Mouse (Mus musculus) heart, embryonic 15.5 days (tissue): ENCODE measurements around the gene Akt1s1. TPM values are rescaled to one million over a fixed set of nuclear protein-coding genes. Genes with fewer than 3 reads are reported as not detected.

Experiments
- ATAC-seq: fragments of 200-750 bp; cut with Nextera tagmentation; replicated peaks from 2 replicates; pipeline ENCODE4 v1.8.0; 2017; ENCODE audit warnings: low read depth, moderate TSS enrichment; ENCODE audit not compliant: insufficient number of reproducible peaks, insufficient read depth, low FRiP score
- H3K27ac ChIP-seq: fragments of 300-500 bp; sonication (generic); 2 replicates; pipeline ENCODE4 v1.5.1; 2015; ENCODE audit warnings: mild to moderate bottlenecking, inconsistent platforms
- H3K27me3 ChIP-seq: fragments of 300-500 bp; sonication (generic); 2 replicates; pipeline ENCODE4 v1.6.1; 2015; ENCODE audit warnings: inconsistent platforms
- H3K36me3 ChIP-seq: fragments of 300-500 bp; sonication (generic); 2 replicates; pipeline ENCODE4 v1.6.1; 2015; ENCODE audit warnings: mild to moderate bottlenecking, inconsistent platforms
- H3K4me1 ChIP-seq: fragments of 300-500 bp; sonication (generic); replicated peaks from 2 replicates; pipeline ENCODE4 v1.6.1; 2015; ENCODE audit warnings: inconsistent platforms
- H3K4me2 ChIP-seq: fragments of 300-500 bp; sonication (generic); 2 replicates; pipeline ENCODE4 v1.6.1; 2015; ENCODE audit warnings: inconsistent platforms, mild to moderate bottlenecking, moderate library complexity
- H3K4me3 ChIP-seq: fragments of 300-500 bp; sonication (generic); 2 replicates; pipeline ENCODE4 v1.5.1; 2015; ENCODE audit warnings: mild to moderate bottlenecking, inconsistent platforms
- H3K9ac ChIP-seq: fragments of 300-500 bp; sonication (generic); 2 replicates; pipeline ENCODE4 v1.6.1; 2015; ENCODE audit warnings: mild to moderate bottlenecking, inconsistent platforms
- H3K9me3 ChIP-seq: fragments of 300-500 bp; sonication (generic); replicated peaks from 2 replicates; pipeline ENCODE4 v1.6.1; 2016; ENCODE audit warnings: inconsistent platforms
- WGBS: fragments of 180-500 bp; shearing (Covaris S2); methylation state at CpG from one replicate; pipeline ENCODE4 v1.1.7; 2015; ENCODE audit warnings: mixed read lengths; 5-methylcytosine and 5-hydroxymethylcytosine counted together
- polyA plus RNA-seq: library from polyadenylated mRNA; unstranded; fragments of >200 nt; fragmentation: Nextera tagmentation; extraction: Ambion mirVana; gene quantifications from 2 replicates; pipeline ENCODE4 v1.2.1, GENCODE M21; 2015

The Akt1s1 gene
- polyA plus RNA-seq, 1 experiment from 2014 or later = 91.7 TPM

- 65% methylated on average over 24 of the region's 24 CpGs for WGBS
- H3K9me3 ChIP-seq = no peaks in the 10 kb centered on the region
- peak overlapping the region; percentile 27 for H3K9ac ChIP-seq
- H3K4me3 ChIP-seq = 0 out of 2 replicates have a peak overlapping the region, but pooled peaks have one; percentile 0
- peak overlapping the region; percentile 100 for H3K27ac ChIP-seq
- peak overlapping the region; percentile 87 for H3K4me2 ChIP-seq
- ATAC-seq = no peak
- peaks cover 70% of the 10 kb centered on the region for H3K4me1 ChIP-seq
- peaks cover 35% of the 10 kb centered on the region for H3K36me3 ChIP-seq
- H3K27me3 ChIP-seq = no peaks in the 10 kb centered on the region
Measured at GRCm38 (mm10) chr7:44864595-44865542, 16.1 kb downstream of the Akt1s1 start.

- Histone ChIP-seq H3K9ac (peak overlapping the region; percentile 34), H3K27me3 (no peaks in the 10 kb centered on the region), H3K9me3 (no peaks in the 10 kb centered on the region), H3K27ac (peak overlapping the region; percentile 100), H3K36me3 (peaks cover 35% of the 10 kb centered on the region), H3K4me2 (peak overlapping the region; percentile 87), H3K4me1 (peaks cover 67% of the 10 kb centered on the region), H3K4me3 (peak overlapping the region; percentile 97)
- WGBS = 28% methylated on average over 15 of the region's 15 CpGs
- ATAC-seq = peak; percentile 21
Measured at GRCm38 (mm10) chr7:44866276-44867009, 17.7 kb downstream of the Akt1s1 start.

- WGBS = 62% methylated on average over 19 of the region's 19 CpGs
- H3K36me3 ChIP-seq = peaks cover 31% of the 10 kb centered on the region
- no peaks in the 10 kb centered on the region for H3K9me3 ChIP-seq
- H3K4me1 ChIP-seq = peaks cover 65% of the 10 kb centered on the region
- no peak for ATAC-seq
- peak overlapping the region; percentile 43 for H3K9ac ChIP-seq
- H3K4me2 ChIP-seq = peak overlapping the region; percentile 87
- H3K27me3 ChIP-seq = no peaks in the 10 kb centered on the region
- H3K27ac ChIP-seq = peak overlapping the region; percentile 100
- peak overlapping the region; percentile 97 for H3K4me3 ChIP-seq
Measured at GRCm38 (mm10) chr7:44867010-44867702, 18.4 kb downstream of the Akt1s1 start.

- Histone ChIP-seq H3K4me2 (peak overlapping the region; percentile 87), H3K4me1 (peaks cover 72% of the 10 kb centered on the region), H3K27me3 (no peaks in the 10 kb centered on the region), H3K9me3 (no peaks in the 10 kb centered on the region), H3K4me3 (peak overlapping the region; percentile 97), H3K9ac (peak overlapping the region; percentile 100), H3K27ac (peak overlapping the region; percentile 100), H3K36me3 (peaks cover 24% of the 10 kb centered on the region)
- ATAC-seq = no peak
- WGBS = 35% methylated on average over 9 of the region's 9 CpGs
Measured at GRCm38 (mm10) chr7:44867802-44868201, 19.0 kb downstream of the Akt1s1 start.

- ATAC-seq = no peak
- Histone ChIP-seq H3K9me3 (no peaks in the 10 kb centered on the region), H3K4me3 (peak overlapping the region; percentile 97), H3K36me3 (peaks cover 18% of the 10 kb centered on the region), H3K27ac (peak overlapping the region; percentile 100), H3K4me1 (peaks cover 76% of the 10 kb centered on the region), H3K4me2 (peak overlapping the region; percentile 87), H3K9ac (peak overlapping the region; percentile 100), H3K27me3 (no peaks in the 10 kb centered on the region)
- 8% methylated on average over 16 of the region's 16 CpGs for WGBS
Measured at GRCm38 (mm10) chr7:44868465-44868864, 19.7 kb downstream of the Akt1s1 start.

- Histone ChIP-seq H3K4me3 (peak overlapping the region; percentile 97), H3K27ac (peak overlapping the region; percentile 100), H3K27me3 (no peaks in the 10 kb centered on the region), H3K9me3 (no peaks in the 10 kb centered on the region), H3K36me3 (peaks cover 11% of the 10 kb centered on the region), H3K4me1 (peaks cover 71% of the 10 kb centered on the region), H3K4me2 (peak overlapping the region; percentile 87), H3K9ac (peak overlapping the region; percentile 100)
- under 1% methylated on average over 97 of the region's 108 CpGs for WGBS
- peak; percentile 61 for ATAC-seq
Measured at GRCm38 (mm10) chr7:44868919-44869696, 20.3 kb downstream of the Akt1s1 start.

GRCm38 (mm10) chr7:44869697-44870528, 21.1 kb downstream of the Akt1s1 start, which contains the start of gene Ptov1:
TSS of gene Ptov1 (minus strand) at chr7:44869788.
- Histone ChIP-seq H3K4me1 (peaks cover 63% of the 10 kb centered on the region), H3K9ac (peak within 1 kb of the TSS; percentile 100), H3K36me3 (peaks cover 3% of the 10 kb centered on the region; the same call in 1 of the 2 replicates), H3K4me3 (peak within 1 kb of the TSS; percentile 97), H3K27me3 (no peaks in the 10 kb centered on the region), H3K4me2 (peak within 1 kb of the TSS; percentile 87), H3K27ac (peak within 1 kb of the TSS; percentile 100), H3K9me3 (no peaks in the 10 kb centered on the region)
- WGBS = 4% methylated on average over 29 of the region's 29 CpGs
- peak; percentile 91 for ATAC-seq

- no peaks in the 10 kb centered on the region for H3K9me3 ChIP-seq
- H3K4me3 ChIP-seq = peak overlapping the region; percentile 97
- peak overlapping the region; percentile 100; the same call in 1 of the 2 replicates for H3K9ac ChIP-seq
- H3K4me1 ChIP-seq = peaks cover 56% of the 10 kb centered on the region
- no peaks in the 10 kb centered on the region for H3K27me3 ChIP-seq
- H3K36me3 ChIP-seq = no peaks in the 10 kb centered on the region
- no peak for ATAC-seq
- peak overlapping the region; percentile 87 for H3K4me2 ChIP-seq
- peak overlapping the region; percentile 100 for H3K27ac ChIP-seq
- WGBS = 83% methylated on average over 6 of the region's 6 CpGs
Measured at GRCm38 (mm10) chr7:44870614-44871013, 21.8 kb downstream of the Akt1s1 start.

- no peak overlapping the region for H3K4me3 ChIP-seq
- H3K4me2 ChIP-seq = no peak overlapping the region
- no peaks in the 10 kb centered on the region for H3K9me3 ChIP-seq
- no peaks in the 10 kb centered on the region for H3K27me3 ChIP-seq
- 0 out of 2 replicates have a peak, but pooled peaks cover under 1% of the 10 kb centered on the region for H3K36me3 ChIP-seq
- peaks cover 51% of the 10 kb centered on the region for H3K4me1 ChIP-seq
- no peak overlapping the region for H3K9ac ChIP-seq
- ATAC-seq = no peak
- WGBS = 67% methylated on average over 1 of the region's 1 CpGs
- H3K27ac ChIP-seq = no peak overlapping the region
Measured at GRCm38 (mm10) chr7:44871181-44871580, 22.4 kb downstream of the Akt1s1 start.
